Mouse (Mus musculus) stomach, embryonic 16.5 days (tissue): ENCODE data around the gene Nedd4. TPM values are rescaled to one million over a fixed set of nuclear protein-coding genes. Genes with fewer than 3 reads are reported as not detected.

Experiments
- ATAC-seq: fragments of 200-750 bp; cut with Nextera tagmentation; 2 replicates; pipeline ENCODE4 v1.8.0; 2017; ENCODE audit warnings: moderate number of reproducible peaks, moderate TSS enrichment; ENCODE audit not compliant: insufficient read depth, low FRiP score
- H3K27ac ChIP-seq: fragments of 300-500 bp; sonication (generic); 2 replicates; pipeline ENCODE4 v1.5.1; 2014; ENCODE audit warnings: low read length
- H3K27me3 ChIP-seq: fragments of 300-500 bp; sonication (generic); 2 replicates; pipeline ENCODE4 v1.6.1; 2014; ENCODE audit warnings: low read length, control low read depth, mixed read lengths; ENCODE audit not compliant: control insufficient read depth, insufficient read depth
- H3K36me3 ChIP-seq: fragments of 300-500 bp; sonication (generic); 2 replicates; pipeline ENCODE4 v1.6.1; 2014; ENCODE audit warnings: low read length; ENCODE audit not compliant: control insufficient read depth, insufficient read depth
- H3K4me1 ChIP-seq: fragments of 300-500 bp; sonication (generic); 2 replicates; pipeline ENCODE4 v1.6.1; 2014; ENCODE audit warnings: low read length, control low read depth, mixed read lengths; ENCODE audit not compliant: control insufficient read depth, insufficient read depth
- H3K4me2 ChIP-seq: fragments of 300-500 bp; sonication (generic); 2 replicates; pipeline ENCODE4 v1.6.1; 2014; ENCODE audit warnings: low read depth, low read length, mixed read lengths
- H3K4me3 ChIP-seq: fragments of 300-500 bp; sonication (generic); replicated peaks from 2 replicates; pipeline ENCODE4 v1.5.1; 2014; ENCODE audit warnings: mild to moderate bottlenecking, low read length
- H3K9ac ChIP-seq: fragments of 300-500 bp; sonication (generic); 2 replicates; pipeline ENCODE4 v1.6.1; 2014; ENCODE audit warnings: low read length
- H3K9me3 ChIP-seq: fragments of 300-500 bp; sonication (generic); replicated peaks from 2 replicates; pipeline ENCODE4 v1.6.1; 2016; ENCODE audit warnings: low read length, control low read depth; ENCODE audit not compliant: control insufficient read depth
- WGBS: fragments of 180-500 bp; shearing (Covaris S2); extraction: QIAGEN DNeasy Blood & Tissue Kit; methylation state at CpG from one replicate; pipeline ENCODE4 v1.1.7; 2014; 5-methylcytosine and 5-hydroxymethylcytosine counted together
- polyA plus RNA-seq: library from polyadenylated mRNA; unstranded; fragments of >200 nt; fragmentation: Nextera tagmentation; extraction: Ambion mirVana; gene quantifications from 2 replicates; pipeline ENCODE4 v1.2.1, GENCODE M21; 2015

Nedd4 gene
- polyA plus RNA-seq, 1 experiment from 2014 or later = 548 TPM

DNA sequence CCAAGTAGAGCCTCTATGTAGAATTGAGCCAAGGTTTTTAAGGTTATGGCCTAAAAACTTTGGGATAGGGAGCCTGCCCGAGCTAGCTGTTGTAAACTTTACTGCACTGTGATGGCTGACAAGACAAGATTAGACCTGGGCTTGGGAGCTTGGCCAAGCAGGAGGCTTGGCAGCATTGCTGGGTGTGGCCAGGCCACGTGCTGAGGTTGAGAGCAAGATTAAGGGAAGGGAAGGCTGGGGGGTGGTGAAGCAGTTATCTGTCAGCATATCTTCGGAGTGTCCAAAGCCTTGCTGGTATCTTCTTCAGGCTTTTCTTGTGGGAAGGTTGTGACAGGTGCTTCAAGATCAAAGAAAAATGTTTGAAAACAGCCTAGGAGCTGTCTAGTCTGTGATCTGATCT lies 37.6 kb downstream of the Nedd4 start:
- Histone ChIP-seq H3K27me3 (no peaks in the 10 kb centered on the region), H3K36me3 (peaks cover 18% of the 10 kb centered on the region), H3K4me2 (no peak overlapping the region), H3K27ac (no peak overlapping the region), H3K4me1 (peaks cover 30% of the 10 kb centered on the region), H3K9me3 (no peaks in the 10 kb centered on the region), H3K9ac (no peak overlapping the region), H3K4me3 (no peak overlapping the region)
- 43% methylated on average over 3 of the region's 3 CpGs for WGBS
- no peak for ATAC-seq

GRCm38 (mm10) chr9:72701441-72701840 lies 39.3 kb downstream of the Nedd4 start:
- WGBS = 42% methylated on average over 8 of the region's 8 CpGs

GRCm38 (mm10) chr9:72702075-72702474 lies 39.9 kb downstream of the Nedd4 start:
- Histone ChIP-seq H3K4me1 (peaks cover 25% of the 10 kb centered on the region), H3K4me2 (no peak overlapping the region), H3K9me3 (no peaks in the 10 kb centered on the region), H3K27me3 (no peaks in the 10 kb centered on the region), H3K4me3 (no peak overlapping the region), H3K9ac (no peak overlapping the region), H3K36me3 (peaks cover 23% of the 10 kb centered on the region), H3K27ac (0 out of 2 replicates have a peak overlapping the region, but pooled peaks have one; percentile 2)
- WGBS = 22% methylated on average over 2 of the region's 2 CpGs
- no peak for ATAC-seq

More at GRCm38 (mm10) chr9:72701441-72701840, 39.3 kb downstream of the Nedd4 start:
- H3K27me3 ChIP-seq = no peaks in the 10 kb centered on the region
- H3K27ac ChIP-seq = peak overlapping the region; percentile 15; the same call in 1 of the 2 replicates
- peaks cover 27% of the 10 kb centered on the region for H3K4me1 ChIP-seq
- ATAC-seq = no peak
- H3K4me3 ChIP-seq = no peak overlapping the region
- H3K9me3 ChIP-seq = no peaks in the 10 kb centered on the region
- no peak overlapping the region for H3K9ac ChIP-seq
- no peak overlapping the region for H3K4me2 ChIP-seq
- H3K36me3 ChIP-seq = peaks cover 23% of the 10 kb centered on the region

DNA sequence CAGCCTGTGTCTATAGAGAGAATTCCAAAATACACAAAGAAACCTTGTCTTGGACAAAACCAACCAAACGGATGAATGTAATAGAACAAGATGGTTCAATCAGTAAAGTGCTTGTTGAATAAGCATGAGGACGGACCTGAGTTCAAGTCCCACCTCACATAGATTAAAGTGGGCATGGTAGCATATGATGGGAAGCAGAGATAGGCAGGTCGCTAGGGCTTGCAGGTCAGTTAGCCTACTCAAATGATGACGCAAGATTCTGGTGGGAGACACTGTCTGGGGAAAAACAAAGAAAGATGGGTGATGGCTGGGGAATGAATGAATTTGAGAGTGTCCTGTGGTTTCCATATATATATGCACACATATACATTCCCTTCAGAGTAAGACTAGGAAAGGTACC lies 41.0 kb downstream of the Nedd4 start:
- no peaks in the 10 kb centered on the region for H3K9me3 ChIP-seq
- H3K9ac ChIP-seq = no peak overlapping the region
- H3K27me3 ChIP-seq = no peaks in the 10 kb centered on the region
- no peak overlapping the region for H3K4me2 ChIP-seq
- no peak overlapping the region for H3K27ac ChIP-seq
- H3K36me3 ChIP-seq = peaks cover 17% of the 10 kb centered on the region
- peaks cover 20% of the 10 kb centered on the region for H3K4me1 ChIP-seq
- H3K4me3 ChIP-seq = no peak overlapping the region
- no peak for ATAC-seq
- 92% methylated on average over 4 of the region's 4 CpGs for WGBS

DNA sequence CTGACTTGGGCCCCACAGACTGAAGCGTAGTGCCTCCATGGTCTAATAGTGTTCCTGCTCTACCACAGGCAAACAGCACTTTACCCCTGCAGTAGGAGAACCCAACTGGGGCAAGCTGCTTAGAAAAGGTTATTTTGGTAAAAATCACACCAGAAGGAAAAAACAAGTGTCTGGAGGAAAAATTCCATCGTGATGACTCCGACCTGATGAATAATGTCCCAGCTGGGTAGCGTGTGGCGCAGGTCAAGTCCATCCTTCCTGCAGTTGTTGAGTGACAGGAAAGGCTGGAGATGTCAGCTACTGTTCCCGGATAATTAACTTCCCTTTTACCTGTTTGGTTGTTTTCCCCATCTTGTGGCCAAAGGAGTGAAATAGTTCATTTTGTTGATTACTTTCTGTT lies 41.6 kb downstream of the Nedd4 start:
- Histone ChIP-seq H3K9me3 (no peaks in the 10 kb centered on the region), H3K4me1 (peaks cover 15% of the 10 kb centered on the region), H3K4me2 (no peak overlapping the region), H3K4me3 (no peak overlapping the region), H3K9ac (no peak overlapping the region), H3K27ac (no peak overlapping the region), H3K36me3 (peaks cover 13% of the 10 kb centered on the region), H3K27me3 (no peaks in the 10 kb centered on the region)
- no peak for ATAC-seq
- 72% methylated on average over 6 of the region's 6 CpGs for WGBS

- Histone ChIP-seq H3K9me3 (no peaks in the 10 kb centered on the region), H3K4me3 (no peak overlapping the region), H3K36me3 (peaks cover 8% of the 10 kb centered on the region; the same call in 1 of the 2 replicates), H3K9ac (no peak overlapping the region), H3K27me3 (no peaks in the 10 kb centered on the region), H3K27ac (no peak overlapping the region), H3K4me2 (no peak overlapping the region), H3K4me1 (0 out of 2 replicates have a peak, but pooled peaks cover 3% of the 10 kb centered on the region)
- WGBS = 89% methylated on average over 2 of the region's 2 CpGs
- ATAC-seq = no peak
Measured at GRCm38 (mm10) chr9:72705270-72705669, 43.1 kb downstream of the Nedd4 start.

DNA sequence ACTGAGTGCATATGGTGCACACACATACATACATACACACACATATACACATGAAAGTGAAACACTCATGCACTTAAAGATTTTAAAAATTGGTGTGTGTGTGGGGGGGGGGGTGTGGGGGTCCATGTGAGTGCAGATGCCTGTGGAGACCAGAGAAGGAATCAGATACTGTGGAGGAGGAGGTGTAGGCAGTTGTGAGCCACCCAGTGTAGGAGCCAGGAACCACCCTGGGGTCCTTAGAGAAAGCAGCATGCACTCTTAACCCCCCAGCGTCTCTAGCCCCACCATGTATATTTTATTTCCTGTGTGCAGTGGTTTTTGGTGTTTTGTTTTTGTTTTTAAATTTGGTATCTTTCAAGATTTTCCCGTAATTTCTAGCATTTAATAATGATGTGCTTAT lies 45.9 kb downstream of the Nedd4 start:
- ATAC-seq = no peak
- no peak overlapping the region for H3K4me3 ChIP-seq
- H3K4me1 ChIP-seq = no peaks in the 10 kb centered on the region; the same call in 1 of the 2 replicates
- no peak overlapping the region for H3K4me2 ChIP-seq
- no peaks in the 10 kb centered on the region for H3K27me3 ChIP-seq
- 87% methylated on average over 2 of the region's 2 CpGs for WGBS
- peaks cover 15% of the 10 kb centered on the region; the same call in 1 of the 2 replicates for H3K36me3 ChIP-seq
- H3K27ac ChIP-seq = no peak overlapping the region
- H3K9me3 ChIP-seq = no peaks in the 10 kb centered on the region
- no peak overlapping the region for H3K9ac ChIP-seq

DNA sequence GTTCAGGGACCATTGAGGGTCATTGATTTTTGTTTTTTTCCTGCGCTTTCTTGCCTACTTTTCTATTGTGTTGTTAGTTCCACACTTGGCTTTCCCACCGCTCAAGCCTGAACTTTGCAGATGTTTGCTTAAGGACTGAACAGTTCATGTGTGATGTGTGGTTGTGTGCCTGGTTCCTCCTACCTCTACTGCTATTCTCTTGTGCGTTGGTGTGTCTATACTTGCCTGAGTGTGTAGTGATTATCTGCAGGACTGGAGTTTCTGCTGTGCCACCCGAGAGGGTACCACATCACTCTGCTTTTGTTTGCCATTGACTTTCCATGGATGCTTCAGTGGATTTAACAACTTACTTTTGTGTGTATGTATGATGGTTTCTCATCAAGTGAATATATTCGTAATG lies 46.5 kb downstream of the Nedd4 start:
- H3K4me3 ChIP-seq = no peak overlapping the region
- H3K9me3 ChIP-seq = no peaks in the 10 kb centered on the region
- H3K36me3 ChIP-seq = peaks cover 18% of the 10 kb centered on the region
- no peaks in the 10 kb centered on the region; the same call in 1 of the 2 replicates for H3K4me1 ChIP-seq
- no peaks in the 10 kb centered on the region for H3K27me3 ChIP-seq
- no peak overlapping the region for H3K4me2 ChIP-seq
- WGBS = 76% methylated on average over 5 of the region's 5 CpGs
- H3K9ac ChIP-seq = no peak overlapping the region
- no peak for ATAC-seq
- no peak overlapping the region for H3K27ac ChIP-seq

DNA sequence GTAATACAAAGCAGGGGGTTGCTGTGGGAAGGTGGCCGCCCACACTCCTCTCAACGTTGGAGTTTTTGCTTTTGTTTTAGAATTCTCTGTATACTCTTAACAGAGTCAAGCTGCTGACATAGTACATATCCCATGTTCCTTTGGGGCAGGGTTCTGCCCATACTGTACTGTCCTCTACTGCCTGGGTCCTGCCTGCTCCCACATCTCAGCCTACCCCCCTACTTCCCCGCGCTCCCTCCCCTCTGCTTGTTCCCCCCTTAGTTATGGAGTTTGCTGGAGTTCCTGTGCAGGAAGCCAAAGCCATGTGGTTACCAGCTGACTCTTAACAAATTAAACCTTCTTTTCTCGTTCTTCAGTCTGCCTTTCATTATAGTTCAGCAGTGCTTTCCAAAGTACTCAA lies 47.9 kb downstream of the Nedd4 start:
- WGBS = 65% methylated on average over 5 of the region's 5 CpGs
- H3K9me3 ChIP-seq = no peaks in the 10 kb centered on the region
- peaks cover 15% of the 10 kb centered on the region for H3K36me3 ChIP-seq
- H3K27me3 ChIP-seq = no peaks in the 10 kb centered on the region
- no peak overlapping the region for H3K4me2 ChIP-seq
- no peak overlapping the region for H3K9ac ChIP-seq
- H3K27ac ChIP-seq = no peak overlapping the region
- ATAC-seq = no peak
- no peak overlapping the region for H3K4me3 ChIP-seq
- no peaks in the 10 kb centered on the region; the same call in 1 of the 2 replicates for H3K4me1 ChIP-seq
